Mouse (Mus musculus) neutrophil, adult 5-6 weeks (primary cell): ENCODE results near the gene Trim61. TPM values are rescaled to one million over a fixed set of nuclear protein-coding genes. Genes with fewer than 3 reads are reported as not detected.
"Not testable (repeated sequence)": the region's sequence is repeated elsewhere in the genome, so short reads cannot be mapped to it uniquely, and the experiment has no call there.

Source experiments
- ATAC-seq: fragments of 151-379, 151-347 bp; 2 replicates; pipeline ENCODE4 v1.8.0; 2017; ENCODE audit warnings: mild to moderate bottlenecking, moderate TSS enrichment; ENCODE audit not compliant: insufficient number of reproducible peaks, poor library complexity, low FRiP score, severe bottlenecking; ENCODE audit errors: extremely low read depth
- total RNA-seq: library from RNA; stranded (forward); fragments of 200-1000 nt; gene quantifications from 2 replicates; pipeline ENCODE4 v1.2.3, GENCODE M21; 2017

Gene Trim61
- total RNA-seq, 1 experiment from 2014 or later = not detected

GRCm38 (mm10) chr8:65022485-65022884 lies 4.2 kb upstream of the Trim61 start:
- no peak for ATAC-seq

GRCm38 (mm10) chr8:65007616-65008015 lies 10.7 kb downstream of the Trim61 start:
- not testable (repeated sequence) for ATAC-seq

- no peak for ATAC-seq
Observed at GRCm38 (mm10) chr8:64998806-64999365, 19.4 kb downstream of the Trim61 start.

GRCm38 (mm10) chr8:64987731-64988130 lies 30.6 kb downstream of the Trim61 start, which contains the start of gene Trim75:
Trim75 (minus strand) TSS chr8:64987831.
- no peak for ATAC-seq

DNA sequence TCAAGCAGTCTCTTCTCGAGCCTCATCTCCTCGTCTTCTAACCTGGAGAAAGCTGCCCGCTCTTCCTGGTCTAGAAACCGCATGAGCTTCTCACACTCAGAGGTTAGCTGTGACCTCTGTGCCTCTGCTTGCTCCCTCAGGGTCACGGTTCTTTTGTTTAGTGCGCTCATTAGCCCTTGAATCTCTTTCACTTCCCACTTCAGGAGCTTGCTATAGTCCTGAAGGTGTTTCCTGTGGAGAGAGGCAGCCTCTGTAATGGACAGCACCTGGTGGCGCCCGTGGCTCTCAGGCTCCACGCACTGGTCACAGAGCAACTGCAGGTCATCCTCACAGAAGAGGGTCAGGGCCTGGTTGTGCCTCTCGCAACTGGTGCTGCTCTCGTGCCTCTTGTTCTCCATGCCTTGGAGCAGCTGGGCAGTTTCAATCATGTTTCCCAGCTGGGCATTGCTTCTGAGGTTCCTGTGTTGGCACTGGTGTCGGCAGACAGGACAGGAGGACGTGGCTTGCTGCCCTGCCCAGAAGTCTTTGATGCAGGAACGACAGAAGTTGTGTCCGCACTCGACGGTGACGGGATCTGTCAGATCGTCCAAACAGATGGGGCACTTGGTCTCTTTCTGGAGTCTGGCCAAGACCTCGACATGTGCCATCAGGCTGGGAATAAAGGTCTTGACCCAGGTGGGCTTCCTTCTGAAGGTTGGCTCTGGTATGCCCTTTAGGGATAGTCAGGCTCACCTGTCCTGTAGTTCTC lies 35.0 kb downstream of the Trim61 start:
- ATAC-seq = no peak

Other genes starting within 250 kb of the Trim61 start
- 80.2 and 82.5 TPM in 2 replicates for gene Klhl2, start 168.5 kb downstream of the Trim61 start, total RNA-seq
- gene Tmem192, start 71.3 kb downstream of the Trim61 start, total RNA-seq = 13.3 and 17.6 TPM in 2 replicates
- gene Trim75, start 30.7 kb downstream of the Trim61 start, total RNA-seq = not detected in 2 replicates
- not detected in 2 replicates for gene Trim60, start 61 bp upstream of the Trim61 start, total RNA-seq
- not detected in 2 replicates for gene Apela, start 18.8 kb upstream of the Trim61 start, total RNA-seq
- not detected in 2 replicates for gene Gm10663, start 56.5 kb upstream of the Trim61 start, total RNA-seq
- not detected in 2 replicates for gene BC030870, start 111.0 kb upstream of the Trim61 start, total RNA-seq